Mouse (Mus musculus) hindbrain, postnatal 0 days (tissue): ENCODE data around the gene Spint5. TPM values are rescaled to one million over a fixed set of nuclear protein-coding genes. Genes with fewer than 3 reads are reported as not detected.

Experiments
- ATAC-seq: fragments of 200-750 bp; cut with Nextera tagmentation; 2 replicates; pipeline ENCODE4 v1.8.0; 2017; ENCODE audit warnings: mild to moderate bottlenecking, moderate TSS enrichment, moderate library complexity
- DNase-seq: peaks from one replicate; pipeline ENCODE4 v3.0.0-alpha.2; 2015; ENCODE audit warnings: low spot score
- H3K27ac ChIP-seq: fragments of 300-500 bp; sonication (generic); 2 replicates; pipeline ENCODE4 v1.5.1; 2014; ENCODE audit warnings: mild to moderate bottlenecking
- H3K27me3 ChIP-seq: fragments of 300-500 bp; sonication (generic); 2 replicates; pipeline ENCODE4 v1.6.1; 2014; ENCODE audit warnings: low read length, mixed read lengths; ENCODE audit not compliant: insufficient read depth
- H3K36me3 ChIP-seq: fragments of 300-500 bp; sonication (generic); 2 replicates; pipeline ENCODE4 v1.6.1; 2014; ENCODE audit warnings: low read length, mixed read lengths; ENCODE audit not compliant: insufficient read depth
- H3K4me1 ChIP-seq: fragments of 300-500 bp; sonication (generic); 2 replicates; pipeline ENCODE4 v1.6.1; 2014; ENCODE audit warnings: antibody characterized with exemption, low read length, mixed read lengths; ENCODE audit not compliant: insufficient read depth
- H3K4me2 ChIP-seq: fragments of 300-500 bp; sonication (generic); 2 replicates; pipeline ENCODE4 v1.6.1; 2014; ENCODE audit warnings: low read depth, mild to moderate bottlenecking, low read length, moderate library complexity, mixed read lengths
- H3K4me3 ChIP-seq: fragments of 300-500 bp; sonication (generic); 2 replicates; pipeline ENCODE4 v1.5.1; 2014; ENCODE audit warnings: low read length
- H3K9ac ChIP-seq: fragments of 300-500 bp; sonication (generic); replicated peaks from 2 replicates; pipeline ENCODE4 v1.6.1; 2014; ENCODE audit warnings: mild to moderate bottlenecking, low read length, moderate library complexity, mixed read lengths
- H3K9me3 ChIP-seq: fragments of 300-500 bp; sonication (generic); 2 replicates; pipeline ENCODE4 v1.6.1; 2016; ENCODE audit warnings: low read length, mixed read lengths
- CTCF ChIP-seq: IDR thresholded peaks from 2 replicates; pipeline ENCODE4 v1.5.1; 2016; ENCODE audit warnings: antibody characterized with exemption, control low read depth, low read depth
- WGBS: fragments of 180-500 bp; shearing (Covaris S2); extraction: QIAGEN DNeasy Blood & Tissue Kit; methylation state at CpG from one replicate; pipeline ENCODE4 v1.1.7; 2014; 5-methylcytosine and 5-hydroxymethylcytosine counted together
- polyA plus RNA-seq: library from polyadenylated mRNA; unstranded; fragments of >200 nt; fragmentation: Nextera tagmentation; extraction: Ambion mirVana; gene quantifications from 2 replicates; pipeline ENCODE4 v1.2.1, GENCODE M21; 2015
- total RNA-seq: library from RNA; depleted of rRNA; stranded (reverse); fragments of >200 nt; gene quantifications from 2 replicates; pipeline ENCODE4 v1.2.3, GENCODE M21; 2014; rRNA removed

The Spint5 gene
- total RNA-seq: not detected in 2 replicates
- not detected in 2 replicates for polyA plus RNA-seq

- ATAC-seq: no peak
- H3K9me3 ChIP-seq: no peaks in the 10 kb centered on the region
- H3K4me1 ChIP-seq: no peaks in the 10 kb centered on the region
- no peak for TF ChIP-seq CTCF
- WGBS: 80% methylated on average over 6 of the region's 6 CpGs
- H3K9ac ChIP-seq: no peak within 1 kb of the TSS
- H3K36me3 ChIP-seq: no peaks in the 10 kb centered on the region
- H3K27ac ChIP-seq: no peak within 1 kb of the TSS
- no peaks in the 10 kb centered on the region for H3K27me3 ChIP-seq
- no peak within 1 kb of the TSS for H3K4me2 ChIP-seq
- H3K4me3 ChIP-seq: no peak within 1 kb of the TSS
- no peak for DNase-seq
These were observed at the start of gene Spint5 for GRCm38 (mm10) chr2:164715005-164715404. Gene Spint5, plus strand, starts transcription at chr2:164715305.

- no peaks in the 10 kb centered on the region for H3K4me1 ChIP-seq
- no peaks in the 10 kb centered on the region for H3K9me3 ChIP-seq
- H3K4me2 ChIP-seq: no peak overlapping the region
- 75% methylated on average over 5 of the region's 5 CpGs for WGBS
- H3K27me3 ChIP-seq: no peaks in the 10 kb centered on the region
- H3K27ac ChIP-seq: no peak overlapping the region
- DNase-seq: no peak
- no peaks in the 10 kb centered on the region for H3K36me3 ChIP-seq
- H3K9ac ChIP-seq: no peak overlapping the region
- no peak overlapping the region for H3K4me3 ChIP-seq
- TF ChIP-seq CTCF: no peak
- no peak for ATAC-seq
These were observed 44.8 kb upstream of the Spint5 start for GRCm38 (mm10) chr2:164670261-164670660.

- H3K27ac ChIP-seq: no peak overlapping the region
- no peak overlapping the region for H3K4me3 ChIP-seq
- no peaks in the 10 kb centered on the region for H3K4me1 ChIP-seq
- TF ChIP-seq CTCF: no peak
- H3K9me3 ChIP-seq: no peaks in the 10 kb centered on the region
- WGBS: 29% methylated on average over 1 of the region's 1 CpGs
- no peak overlapping the region for H3K4me2 ChIP-seq
- no peak overlapping the region for H3K9ac ChIP-seq
- H3K36me3 ChIP-seq: no peaks in the 10 kb centered on the region
- ATAC-seq (no peak), DNase-seq (no peak)
- no peaks in the 10 kb centered on the region for H3K27me3 ChIP-seq
These were observed 44.2 kb upstream of the Spint5 start for GRCm38 (mm10) chr2:164670938-164671337.

GRCm38 (mm10) chr2:164673987-164674386 is 41.1 kb upstream of the Spint5 start, which contains the start of gene Wfdc11:
Gene Wfdc11, minus strand, starts transcription at chr2:164674087.
- Histone ChIP-seq H3K36me3 (no peaks in the 10 kb centered on the region), H3K27me3 (no peaks in the 10 kb centered on the region), H3K4me2 (no peak within 1 kb of the TSS), H3K27ac (no peak within 1 kb of the TSS), H3K4me3 (no peak within 1 kb of the TSS), H3K4me1 (no peaks in the 10 kb centered on the region; the same call in 1 of the 2 replicates), H3K9me3 (no peaks in the 10 kb centered on the region), H3K9ac (no peak within 1 kb of the TSS)
- no peak for DNase-seq
- 78% methylated on average over 7 of the region's 7 CpGs for WGBS
- ATAC-seq: no peak
- no peak for TF ChIP-seq CTCF

GRCm38 (mm10) chr2:164676103-164676502 is 39.0 kb upstream of the Spint5 start:
- H3K9ac ChIP-seq: no peak overlapping the region

GRCm38 (mm10) chr2:164676916-164677685 is 38.0 kb upstream of the Spint5 start:
- Histone ChIP-seq H3K4me2 (no peak overlapping the region), H3K27ac (no peak overlapping the region), H3K9me3 (no peaks in the 10 kb centered on the region), H3K27me3 (no peaks in the 10 kb centered on the region), H3K9ac (no peak overlapping the region), H3K4me3 (no peak overlapping the region), H3K4me1 (no peaks in the 10 kb centered on the region; the same call in 1 of the 2 replicates), H3K36me3 (no peaks in the 10 kb centered on the region)
- ATAC-seq: no peak
- DNase-seq: no peak
- TF ChIP-seq CTCF: no peak
- 87% methylated on average over 16 of the region's 16 CpGs for WGBS

More at GRCm38 (mm10) chr2:164676103-164676502, 39.0 kb upstream of the Spint5 start:
- no peak overlapping the region for H3K4me3 ChIP-seq
- H3K4me2 ChIP-seq: no peak overlapping the region
- H3K27ac ChIP-seq: no peak overlapping the region
- no peaks in the 10 kb centered on the region for H3K9me3 ChIP-seq
- DNase-seq (no peak), ATAC-seq (no peak)
- TF ChIP-seq CTCF: peak; percentile 30
- no peaks in the 10 kb centered on the region for H3K27me3 ChIP-seq
- H3K36me3 ChIP-seq: no peaks in the 10 kb centered on the region
- 76% methylated on average over 7 of the region's 7 CpGs for WGBS
- H3K4me1 ChIP-seq: no peaks in the 10 kb centered on the region; the same call in 1 of the 2 replicates
